Mouse (Mus musculus) hindbrain, embryonic 10.5 days (tissue): ENCODE measurements at regions not wholly inside any gene's neighbourhood (a gene's known extent, or its start where the extent isn't known, plus 50 kb on each side); places are given as distances from the start of the nearest gene placed in this dataset.

Experiments
- DNase-seq: peaks from one replicate; pipeline ENCODE4 v3.0.0-alpha.2; 2017; ENCODE audit warnings: low spot score
- H3K27ac ChIP-seq: fragments of 300-500 bp; sonication (generic); 2 replicates; pipeline ENCODE4 v1.5.1; 2016; ENCODE audit warnings: mild to moderate bottlenecking, moderate library complexity
- H3K27me3 ChIP-seq: fragments of 300-500 bp; sonication (generic); 2 replicates; pipeline ENCODE4 v1.6.1; 2016; ENCODE audit warnings: mild to moderate bottlenecking; ENCODE audit not compliant: poor library complexity, insufficient read depth, severe bottlenecking
- H3K36me3 ChIP-seq: fragments of 300-500 bp; sonication (generic); 2 replicates; pipeline ENCODE4 v1.6.1; 2016; ENCODE audit warnings: mild to moderate bottlenecking, moderate library complexity
- H3K4me1 ChIP-seq: fragments of 300-500 bp; sonication (generic); replicated peaks from 2 replicates; pipeline ENCODE4 v1.6.1; 2016; ENCODE audit warnings: mild to moderate bottlenecking
- H3K4me3 ChIP-seq: fragments of 300-500 bp; sonication (generic); 2 replicates; pipeline ENCODE4 v1.5.1; 2016; ENCODE audit warnings: mild to moderate bottlenecking, moderate library complexity
- H3K9me3 ChIP-seq: fragments of 300-500 bp; sonication (generic); 2 replicates; pipeline ENCODE4 v1.6.1; 2016; ENCODE audit warnings: mild to moderate bottlenecking, moderate library complexity
- WGBS: fragments of 180-500 bp; shearing (Covaris S2); methylation state at CpG from one replicate; pipeline ENCODE4 v1.1.7; 2016; 5-methylcytosine and 5-hydroxymethylcytosine counted together

GRCm38 (mm10) chrX:99555976-99556781, 85.1 kb upstream of the Pja1 start:
- no peaks in the 10 kb centered on the region for H3K36me3 ChIP-seq
- WGBS = 34% methylated on average over 13 of the region's 13 CpGs
- peaks cover 98% of the 10 kb centered on the region for H3K27me3 ChIP-seq
- H3K27ac ChIP-seq = peak overlapping the region; percentile 69
- H3K9me3 ChIP-seq = no peaks in the 10 kb centered on the region
- peaks cover 22% of the 10 kb centered on the region for H3K4me1 ChIP-seq
- DNase-seq = no peak
- H3K4me3 ChIP-seq = no peak overlapping the region

GRCm38 (mm10) chrX:99552778-99553177, 81.7 kb upstream of the Pja1 start:
- DNase-seq = no peak
- WGBS = 88% methylated on average over 2 of the region's 2 CpGs
- peaks cover 98% of the 10 kb centered on the region for H3K27me3 ChIP-seq
- no peak overlapping the region for H3K4me3 ChIP-seq
- H3K4me1 ChIP-seq = peaks cover 38% of the 10 kb centered on the region
- H3K9me3 ChIP-seq = no peaks in the 10 kb centered on the region
- no peaks in the 10 kb centered on the region for H3K36me3 ChIP-seq
- no peak overlapping the region for H3K27ac ChIP-seq

GRCm38 (mm10) chrX:99550057-99550760, 79.1 kb upstream of the Pja1 start:
- Histone ChIP-seq H3K36me3 (no peaks in the 10 kb centered on the region), H3K27ac (peak overlapping the region; percentile 56), H3K27me3 (peaks cover 91% of the 10 kb centered on the region), H3K4me1 (peaks cover 19% of the 10 kb centered on the region), H3K9me3 (no peaks in the 10 kb centered on the region), H3K4me3 (no peak overlapping the region)
- WGBS = 61% methylated on average over 7 of the region's 7 CpGs
- peak; percentile 8 for DNase-seq

GRCm38 (mm10) chrX:99548284-99549019, 77.4 kb upstream of the Pja1 start:
- Histone ChIP-seq H3K27me3 (peaks cover 88% of the 10 kb centered on the region), H3K27ac (no peak overlapping the region; the same call in 1 of the 2 replicates), H3K4me3 (no peak overlapping the region), H3K36me3 (no peaks in the 10 kb centered on the region), H3K9me3 (no peaks in the 10 kb centered on the region), H3K4me1 (peaks cover 16% of the 10 kb centered on the region)
- no peak for DNase-seq
- 63% methylated on average over 4 of the region's 4 CpGs for WGBS

- 89% methylated on average over 4 of the region's 4 CpGs for WGBS
- Histone ChIP-seq H3K9me3 (no peaks in the 10 kb centered on the region), H3K27ac (no peak overlapping the region), H3K4me1 (peaks cover 13% of the 10 kb centered on the region), H3K4me3 (no peak overlapping the region), H3K27me3 (peaks cover 88% of the 10 kb centered on the region), H3K36me3 (no peaks in the 10 kb centered on the region)
- no peak for DNase-seq
Measured at GRCm38 (mm10) chrX:99544410-99544809, 73.3 kb upstream of the Pja1 start.

- H3K27me3 ChIP-seq = peaks cover 83% of the 10 kb centered on the region
Measured at GRCm38 (mm10) chrX:99541916-99542315, 70.8 kb upstream of the Pja1 start.

GRCm38 (mm10) chrX:99540087-99540576, 69.1 kb upstream of the Pja1 start:
- H3K27me3 ChIP-seq = peaks cover 90% of the 10 kb centered on the region
- WGBS = 55% methylated on average over 6 of the region's 6 CpGs
- no peak overlapping the region for H3K27ac ChIP-seq
- peaks cover 10% of the 10 kb centered on the region for H3K4me1 ChIP-seq
- peak; percentile 12 for DNase-seq
- H3K4me3 ChIP-seq = no peak overlapping the region
- no peaks in the 10 kb centered on the region for H3K36me3 ChIP-seq
- no peaks in the 10 kb centered on the region for H3K9me3 ChIP-seq

More at GRCm38 (mm10) chrX:99541916-99542315, 70.8 kb upstream of the Pja1 start:
- Histone ChIP-seq H3K4me3 (no peak overlapping the region), H3K4me1 (peaks cover 10% of the 10 kb centered on the region), H3K27ac (no peak overlapping the region), H3K36me3 (no peaks in the 10 kb centered on the region), H3K9me3 (no peaks in the 10 kb centered on the region)
- no peak for DNase-seq
- WGBS = 93% methylated on average over 3 of the region's 3 CpGs

- Histone ChIP-seq H3K4me1 (peaks cover 10% of the 10 kb centered on the region), H3K27me3 (peaks cover 92% of the 10 kb centered on the region), H3K9me3 (no peaks in the 10 kb centered on the region), H3K27ac (no peak overlapping the region), H3K4me3 (no peak overlapping the region), H3K36me3 (no peaks in the 10 kb centered on the region)
- WGBS = 80% methylated on average over 4 of the region's 4 CpGs
- no peak for DNase-seq
Measured at GRCm38 (mm10) chrX:99539684-99540083, 68.6 kb upstream of the Pja1 start.

GRCm38 (mm10) chrX:99537814-99538213, 66.7 kb upstream of the Pja1 start:
- Histone ChIP-seq H3K36me3 (no peaks in the 10 kb centered on the region), H3K9me3 (no peaks in the 10 kb centered on the region), H3K27me3 (peaks cover 93% of the 10 kb centered on the region), H3K4me1 (peaks cover 10% of the 10 kb centered on the region), H3K4me3 (no peak overlapping the region), H3K27ac (no peak overlapping the region)
- WGBS = 83% methylated on average over 4 of the region's 4 CpGs
- no peak for DNase-seq

- no peak for DNase-seq
- Histone ChIP-seq H3K4me3 (no peak overlapping the region), H3K27me3 (peaks cover 92% of the 10 kb centered on the region), H3K9me3 (no peaks in the 10 kb centered on the region), H3K27ac (no peak overlapping the region), H3K4me1 (peaks cover 5% of the 10 kb centered on the region), H3K36me3 (no peaks in the 10 kb centered on the region)
- 81% methylated on average over 4 of the region's 4 CpGs for WGBS
Measured at GRCm38 (mm10) chrX:99534922-99535321, 63.8 kb upstream of the Pja1 start.

GRCm38 (mm10) chrX:99531154-99531553, 60.1 kb upstream of the Pja1 start:
- Histone ChIP-seq H3K27me3 (peaks cover 94% of the 10 kb centered on the region), H3K36me3 (no peaks in the 10 kb centered on the region), H3K4me1 (no peaks in the 10 kb centered on the region), H3K4me3 (no peak overlapping the region), H3K27ac (no peak overlapping the region), H3K9me3 (no peaks in the 10 kb centered on the region)
- 86% methylated on average over 3 of the region's 3 CpGs for WGBS
- no peak for DNase-seq

- DNase-seq = no peak
- no peaks in the 10 kb centered on the region for H3K36me3 ChIP-seq
- no peaks in the 10 kb centered on the region for H3K9me3 ChIP-seq
- no peak overlapping the region for H3K4me3 ChIP-seq
- H3K4me1 ChIP-seq = no peaks in the 10 kb centered on the region
- WGBS = 73% methylated on average over 7 of the region's 7 CpGs
- no peak overlapping the region for H3K27ac ChIP-seq
- peaks cover 95% of the 10 kb centered on the region for H3K27me3 ChIP-seq
Measured at GRCm38 (mm10) chrX:99530511-99530910, 59.4 kb upstream of the Pja1 start.
